16 mouse cellular contexts compared by ENCODE assay signal in the genomic region with DNA sequence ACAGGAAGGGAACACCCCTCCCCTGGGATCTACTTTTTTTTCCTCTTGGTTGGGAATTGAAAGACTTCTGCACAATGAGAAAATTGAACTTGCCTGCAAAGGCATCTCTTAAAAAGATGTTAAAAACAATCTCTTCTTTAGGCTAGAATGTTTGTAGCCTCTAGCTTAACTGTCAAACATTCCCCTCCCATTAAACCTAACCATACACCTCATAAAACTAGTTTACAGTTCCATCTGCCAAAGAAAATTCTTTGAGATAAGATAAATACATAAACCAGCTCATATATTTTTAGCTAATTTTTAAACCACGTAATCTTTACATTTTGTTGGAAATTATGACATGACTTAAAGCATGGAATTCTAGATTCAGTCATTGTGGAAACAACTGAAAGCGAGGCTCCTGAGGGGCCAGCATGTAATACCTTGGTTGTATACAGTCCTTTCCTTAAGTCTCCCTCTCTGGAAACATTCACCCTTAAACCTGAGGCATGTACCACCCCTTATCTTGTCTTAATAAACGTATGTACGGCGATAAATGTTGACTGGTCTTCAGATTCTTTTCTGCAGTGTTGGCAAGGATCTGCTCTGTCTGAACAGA. TPM values are rescaled to one million over a fixed set of nuclear protein-coding genes. Genes with fewer than 3 reads are reported as not detected.
"Had no signal": no experiment of that assay in that cellular context is flagged by ENCODE, and none has a peak within 500 bp of the region (broad histone marks: within the 10 kb centered on the region; RNA-seq: fewer than 3 reads in every experiment).

No protein-coding gene starts in this region.

- H3K27ac ChIP-seq: macrophage; midbrain, embryonic 13.5 days; midbrain, embryonic 15.5 days; neural tube, embryonic 12.5 days; stomach, embryonic 15.5 days; stomach, postnatal 0 days had no signal

- H3K4me3 ChIP-seq: megakaryocyte, embryonic 14.5 days; midbrain, embryonic 13.5 days; midbrain, embryonic 15.5 days; neural tube, embryonic 12.5 days; stomach, embryonic 15.5 days had no signal

- H3K27me3 ChIP-seq: megakaryocyte, embryonic 14.5 days; midbrain, embryonic 13.5 days; midbrain, embryonic 15.5 days; neural tube, embryonic 12.5 days; stomach, embryonic 15.5 days had no signal

- H3K9me3 ChIP-seq: midbrain, embryonic 13.5 days; midbrain, embryonic 15.5 days; neural tube, embryonic 12.5 days; stomach, embryonic 15.5 days had no signal

- DNase-seq: liver, postnatal 0 days; lung, adult 2 months; lung, postnatal 14 days; right cerebral cortex, postnatal 14 days; thymus, adult 2 months; thymus, postnatal 25 days; thymus, postnatal 4 days had no signal

- H3K36me3 ChIP-seq: midbrain, embryonic 13.5 days; midbrain, embryonic 15.5 days; neural tube, embryonic 12.5 days; stomach, embryonic 15.5 days had no signal

- H3K4me1 ChIP-seq: megakaryocyte, embryonic 14.5 days; midbrain, embryonic 13.5 days had no signal

- ATAC-seq: liver, postnatal 0 days; midbrain, embryonic 13.5 days; midbrain, embryonic 15.5 days had no signal

- H3K4me2 ChIP-seq: midbrain, embryonic 11.5 days; midbrain, embryonic 13.5 days; midbrain, embryonic 15.5 days; neural tube, embryonic 12.5 days; stomach, embryonic 15.5 days had no signal

- H3K9ac ChIP-seq: liver, postnatal 0 days; midbrain, embryonic 13.5 days; midbrain, embryonic 15.5 days; neural tube, embryonic 12.5 days; stomach, embryonic 15.5 days had no signal

RNA-seq across cellular contexts. Expression of a gene that starts 49.0 kb away (rescaled TPM):
- total RNA-seq: neutrophil, adult 5-6 weeks had no signal
